Mouse (Mus musculus) midbrain, postnatal 0 days (tissue): ENCODE data around the gene B3gnt8. TPM values are rescaled to one million over a fixed set of nuclear protein-coding genes. Genes with fewer than 3 reads are reported as not detected.

ENCODE experiments used
- ATAC-seq: fragments of 200-750 bp; cut with Nextera tagmentation; 2 replicates; pipeline ENCODE4 v1.8.0; 2017; ENCODE audit warnings: moderate number of reproducible peaks, mild to moderate bottlenecking, moderate TSS enrichment, moderate library complexity; ENCODE audit not compliant: low FRiP score
- DNase-seq: peaks from one replicate; pipeline ENCODE4 v3.0.0-alpha.2; 2015; ENCODE audit warnings: low spot score
- H3K27ac ChIP-seq: fragments of 300-500 bp; sonication (generic); 2 replicates; pipeline ENCODE4 v1.5.1; 2014; ENCODE audit warnings: low read depth, mild to moderate bottlenecking, low read length, mixed read lengths
- H3K27me3 ChIP-seq: fragments of 300-500 bp; sonication (generic); 2 replicates; pipeline ENCODE4 v1.6.1; 2014; ENCODE audit warnings: low read length, control low read depth, mixed read lengths; ENCODE audit not compliant: insufficient read depth
- H3K36me3 ChIP-seq: fragments of 300-500 bp; sonication (generic); 2 replicates; pipeline ENCODE4 v1.6.1; 2014; ENCODE audit warnings: low read length, control low read depth, mixed read lengths; ENCODE audit not compliant: insufficient read depth
- H3K4me1 ChIP-seq: fragments of 300-500 bp; sonication (generic); 2 replicates; pipeline ENCODE4 v1.6.1; 2014; ENCODE audit warnings: mild to moderate bottlenecking, control low read depth, antibody characterized with exemption, low read length, mixed read lengths; ENCODE audit not compliant: insufficient read depth
- H3K4me2 ChIP-seq: fragments of 300-500 bp; sonication (generic); 2 replicates; pipeline ENCODE4 v1.6.1; 2014; ENCODE audit warnings: low read depth, mild to moderate bottlenecking, low read length, mixed read lengths; ENCODE audit not compliant: poor library complexity, severe bottlenecking
- H3K4me3 ChIP-seq: fragments of 300-500 bp; sonication (generic); 2 replicates; pipeline ENCODE4 v1.5.1; 2014; ENCODE audit warnings: low read depth, mild to moderate bottlenecking, low read length, moderate library complexity
- H3K9ac ChIP-seq: fragments of 300-500 bp; sonication (generic); replicated peaks from 2 replicates; pipeline ENCODE4 v1.6.1; 2014; ENCODE audit warnings: mild to moderate bottlenecking, low read length, moderate library complexity, mixed read lengths; ENCODE audit not compliant: poor library complexity, severe bottlenecking
- H3K9me3 ChIP-seq: fragments of 300-500 bp; sonication (generic); 2 replicates; pipeline ENCODE4 v1.6.1; 2016; ENCODE audit warnings: low read length, control low read depth
- CTCF ChIP-seq: IDR thresholded peaks from 2 replicates; pipeline ENCODE4 v1.5.1; 2016; ENCODE audit warnings: antibody characterized with exemption, mild to moderate bottlenecking
- WGBS: fragments of 180-500 bp; shearing (Covaris S2); extraction: QIAGEN DNeasy Blood & Tissue Kit; methylation state at CpG from one replicate; pipeline ENCODE4 v1.1.7; 2014; 5-methylcytosine and 5-hydroxymethylcytosine counted together
- polyA plus RNA-seq: library from polyadenylated mRNA; unstranded; fragments of >200 nt; fragmentation: Nextera tagmentation; extraction: Ambion mirVana; gene quantifications from 2 replicates; pipeline ENCODE4 v1.2.1, GENCODE M21; 2015
- total RNA-seq: library from RNA; depleted of rRNA; stranded (reverse); fragments of >200 nt; gene quantifications from 2 replicates; pipeline ENCODE4 v1.2.3, GENCODE M21; 2014; rRNA removed

Gene B3gnt8
- total and polyA plus RNA-seq, 2 experiments from 2014 or later, result 0.62 to 1.4 TPM

DNA sequence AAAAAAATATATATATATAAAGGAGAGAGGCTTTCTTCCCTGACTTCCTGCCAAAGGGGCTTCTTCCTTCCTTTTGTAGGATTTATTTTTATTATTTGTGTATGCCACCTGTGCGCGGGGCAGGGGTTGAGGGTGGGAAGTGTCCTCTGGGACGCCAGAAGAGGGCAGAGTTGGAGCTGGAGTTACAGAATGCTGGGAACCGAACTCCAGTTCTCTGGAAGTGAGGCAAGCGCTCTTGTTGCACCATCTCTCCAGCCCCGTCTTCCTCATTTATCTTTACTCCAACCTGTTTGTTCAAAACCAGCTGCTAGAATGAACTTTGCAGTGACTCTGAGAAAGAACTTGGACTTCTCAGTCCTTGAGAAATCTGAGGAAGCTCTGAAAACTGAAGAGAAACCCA lies 53.5 kb downstream of the B3gnt8 start:
- Histone ChIP-seq H3K27ac (peak overlapping the region; percentile 57), H3K9me3 (no peaks in the 10 kb centered on the region), H3K4me2 (peak overlapping the region; percentile 59), H3K27me3 (no peaks in the 10 kb centered on the region), H3K36me3 (no peaks in the 10 kb centered on the region), H3K9ac (no peak overlapping the region), H3K4me1 (no peaks in the 10 kb centered on the region; the same call in 1 of the 2 replicates), H3K4me3 (peak overlapping the region; percentile 43)
- no peak for ATAC-seq
- TF ChIP-seq CTCF, result peak; percentile 41
- no peak for DNase-seq
- 10% methylated on average over 6 of the region's 6 CpGs for WGBS

DNA sequence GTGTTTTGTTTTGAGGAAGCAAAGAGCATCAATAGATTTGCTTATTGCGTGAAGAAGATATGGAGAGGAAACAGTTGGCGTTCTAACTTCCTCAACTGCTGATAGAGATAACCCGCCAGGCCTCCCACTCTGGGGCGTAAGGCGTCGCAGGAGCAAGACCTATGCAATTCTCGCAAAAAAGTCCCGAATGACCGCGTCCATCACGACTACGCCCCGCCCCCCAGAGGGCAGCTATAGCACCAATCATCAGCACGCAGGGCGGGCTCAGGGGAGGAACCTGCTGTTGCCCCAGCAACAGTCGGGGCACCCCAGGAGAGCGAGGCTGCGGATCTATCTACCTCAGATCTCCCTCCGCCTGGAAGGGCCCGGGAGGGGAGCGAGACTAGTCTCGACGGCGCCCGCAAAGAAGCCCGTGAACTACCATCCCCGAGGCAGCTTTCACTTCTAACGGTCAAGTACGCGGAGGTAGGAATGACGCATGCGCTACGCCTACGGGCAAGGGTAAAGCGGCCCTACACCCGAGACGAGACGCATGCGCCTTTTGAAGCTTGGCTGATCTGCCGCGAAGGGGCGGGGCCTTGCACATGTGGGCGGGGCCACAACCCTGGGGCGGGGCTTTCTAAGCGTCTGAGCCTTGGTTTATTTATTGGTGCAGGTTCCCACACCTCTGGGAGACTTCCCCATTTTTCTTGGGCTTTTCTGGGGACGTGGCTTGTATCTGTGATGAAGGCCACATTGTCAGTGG lies 54.2 kb downstream of the B3gnt8 start, which contains the start of gene B9d2:
TSS of gene B9d2 (plus strand) at position 267 of the 745 bp plus-strand sequence.
- peak within 1 kb of the TSS; percentile 43 for H3K4me3 ChIP-seq
- H3K4me1 ChIP-seq, result no peaks in the 10 kb centered on the region; the same call in 1 of the 2 replicates
- TF ChIP-seq CTCF, result 0 out of 2 replicates have a peak, but pooled peaks have one; percentile 19
- H3K4me2 ChIP-seq, result peak within 1 kb of the TSS; percentile 59
- H3K27ac ChIP-seq, result peak within 1 kb of the TSS; percentile 85
- peak within 1 kb of the TSS; percentile 42 for H3K9ac ChIP-seq
- peak; percentile 96 for ATAC-seq
- DNase-seq, result peak; percentile 97
- no peaks in the 10 kb centered on the region for H3K27me3 ChIP-seq
- no peaks in the 10 kb centered on the region for H3K9me3 ChIP-seq
- no peaks in the 10 kb centered on the region for H3K36me3 ChIP-seq
- WGBS, result under 1% methylated on average over 46 of the region's 46 CpGs

DNA sequence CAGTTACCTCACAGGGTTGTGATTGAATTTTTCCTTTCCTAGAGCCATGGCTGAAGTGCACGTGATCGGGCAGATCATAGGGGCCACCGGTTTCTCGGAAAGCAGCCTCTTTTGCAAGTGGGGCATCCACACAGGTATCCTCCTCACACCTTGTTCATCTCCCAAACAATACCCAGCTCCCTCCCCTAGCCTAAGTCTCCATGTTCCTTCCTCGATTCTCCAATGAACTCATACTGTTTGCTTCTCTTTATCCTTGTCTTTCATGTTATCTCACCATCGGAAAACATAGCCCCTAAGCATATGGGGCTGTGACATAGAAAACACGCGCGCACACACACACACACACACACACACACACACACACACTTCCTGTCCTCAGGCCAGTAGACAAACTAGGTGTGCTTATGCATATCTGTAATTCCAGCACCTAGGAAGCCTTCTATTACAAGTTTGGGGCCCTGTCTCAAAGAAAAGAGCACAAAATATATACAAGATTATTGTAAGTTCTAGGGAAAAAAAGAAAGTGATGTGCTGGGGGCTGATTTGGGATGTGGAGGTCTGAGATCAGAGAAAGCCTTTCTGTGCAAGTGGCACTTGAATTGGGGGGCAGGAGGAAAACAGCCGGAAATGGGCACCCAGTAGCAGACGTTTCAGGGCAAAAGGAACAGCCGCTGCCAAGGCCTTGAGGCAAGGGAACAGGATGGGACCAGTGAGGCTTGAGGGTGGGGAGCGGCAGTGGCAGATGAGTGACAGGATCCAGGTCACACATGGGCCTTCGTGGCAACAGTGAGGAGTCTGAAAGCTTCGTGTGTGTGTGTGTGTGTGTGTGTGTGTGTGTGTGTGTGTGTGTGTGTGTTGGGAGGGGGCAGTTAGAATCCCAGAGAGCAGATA lies 55.1 kb downstream of the B3gnt8 start:
- 59% methylated on average over 15 of the region's 15 CpGs for WGBS
- no peaks in the 10 kb centered on the region; the same call in 1 of the 2 replicates for H3K4me1 ChIP-seq
- H3K36me3 ChIP-seq, result no peaks in the 10 kb centered on the region
- TF ChIP-seq CTCF, result no peak
- H3K9ac ChIP-seq, result peak overlapping the region; percentile 42
- DNase-seq, result no peak
- H3K4me3 ChIP-seq, result peak overlapping the region; percentile 43
- peak overlapping the region; percentile 59 for H3K4me2 ChIP-seq
- no peak; the same call in 1 of the 2 replicates for ATAC-seq
- peak overlapping the region; percentile 85 for H3K27ac ChIP-seq
- H3K9me3 ChIP-seq, result no peaks in the 10 kb centered on the region
- peaks cover 7% of the 10 kb centered on the region; the same call in 1 of the 2 replicates for H3K27me3 ChIP-seq

DNA sequence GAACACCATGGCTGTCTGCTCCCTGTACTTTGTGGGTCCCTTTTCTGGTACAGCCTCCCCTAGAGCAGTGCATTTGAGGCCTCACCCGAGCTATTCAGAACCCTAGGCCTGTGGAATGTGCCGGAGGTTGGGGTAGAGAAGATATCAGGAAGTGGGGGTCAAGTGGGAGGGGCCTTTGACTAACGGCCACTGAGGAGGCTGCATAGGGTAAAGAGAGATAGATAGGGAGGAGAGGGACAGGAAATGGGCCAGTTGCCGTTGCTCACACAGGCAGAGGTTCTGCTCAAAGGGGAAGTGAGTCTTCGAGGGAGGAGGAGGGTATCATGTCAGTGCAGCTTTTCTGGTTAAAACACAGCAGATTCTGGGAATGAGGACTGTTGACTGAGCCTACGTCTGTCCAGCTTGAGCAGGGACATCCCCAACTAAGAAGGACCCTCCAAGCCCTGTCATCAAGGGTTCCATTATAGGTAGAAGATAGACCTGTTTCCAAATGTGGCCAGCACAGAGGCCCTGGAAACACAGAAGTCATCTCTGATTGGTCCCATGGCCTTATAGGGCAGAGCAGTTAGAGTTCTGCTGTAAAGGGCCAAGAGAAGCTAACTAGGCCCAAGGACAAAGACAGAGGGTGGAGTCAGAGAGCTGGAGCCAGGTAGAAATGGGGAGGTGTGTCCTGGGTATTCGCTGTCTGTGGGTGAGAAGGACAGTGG lies 57.2 kb downstream of the B3gnt8 start:
- H3K9me3 ChIP-seq, result no peaks in the 10 kb centered on the region
- no peaks in the 10 kb centered on the region for H3K36me3 ChIP-seq
- no peak for ATAC-seq
- WGBS, result 81% methylated on average over 7 of the region's 7 CpGs
- no peak for TF ChIP-seq CTCF
- H3K4me1 ChIP-seq, result peaks cover 6% of the 10 kb centered on the region
- H3K9ac ChIP-seq, result no peak overlapping the region
- H3K4me2 ChIP-seq, result no peak overlapping the region
- H3K27me3 ChIP-seq, result peaks cover 26% of the 10 kb centered on the region
- no peak for DNase-seq
- H3K4me3 ChIP-seq, result no peak overlapping the region
- no peak overlapping the region for H3K27ac ChIP-seq

DNA sequence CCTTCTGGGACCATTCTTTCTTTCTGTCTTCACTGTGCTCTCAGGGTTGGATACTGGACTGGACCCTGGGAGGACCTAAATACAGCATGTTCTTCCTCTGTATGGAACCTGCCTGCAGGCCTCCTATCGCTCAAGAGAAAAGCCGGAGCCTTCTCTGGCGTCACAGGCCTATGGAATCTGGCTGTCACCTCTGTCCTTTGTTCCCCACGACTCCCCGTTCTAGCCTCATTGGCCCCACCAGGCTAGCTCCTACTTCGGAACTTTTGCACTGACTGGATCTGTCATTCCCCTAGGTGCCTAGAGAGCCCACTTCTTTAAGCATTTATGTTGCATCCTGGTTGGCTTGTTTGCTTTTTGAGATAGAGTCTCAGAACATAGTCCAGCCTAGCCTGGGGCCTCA lies 58.2 kb downstream of the B3gnt8 start:
- no peaks in the 10 kb centered on the region for H3K9me3 ChIP-seq
- no peak for TF ChIP-seq CTCF
- DNase-seq (no peak), ATAC-seq (no peak)
- H3K27me3 ChIP-seq, result peaks cover 30% of the 10 kb centered on the region
- H3K36me3 ChIP-seq, result no peaks in the 10 kb centered on the region
- H3K9ac ChIP-seq, result no peak overlapping the region
- H3K27ac ChIP-seq, result no peak overlapping the region
- H3K4me2 ChIP-seq, result no peak overlapping the region
- H3K4me3 ChIP-seq, result no peak overlapping the region
- peaks cover 6% of the 10 kb centered on the region for H3K4me1 ChIP-seq
- 87% methylated on average over 6 of the region's 6 CpGs for WGBS

Other genes starting within 250 kb of the B3gnt8 start
- 10.6 and 11.6 TPM in 2 replicates for gene Lipe, start 227.9 kb upstream of the B3gnt8 start, total RNA-seq
- 6.9 and 7.6 TPM in 2 replicates for gene Lipe, start 227.9 kb upstream of the B3gnt8 start, polyA plus RNA-seq
- not detected in 2 replicates for gene Cxcl17, start 213.8 kb upstream of the B3gnt8 start, total RNA-seq
- gene Cxcl17, start 213.8 kb upstream of the B3gnt8 start, polyA plus RNA-seq, result 0.38 and 0.57 TPM in 2 replicates
- gene Ceacam1, start 149.1 kb upstream of the B3gnt8 start, total RNA-seq, result 1.4 and 2.9 TPM in 2 replicates
- gene Ceacam1, start 149.1 kb upstream of the B3gnt8 start, polyA plus RNA-seq, result 0.84 and 0.94 TPM in 2 replicates
- gene Ceacam2, start 86.8 kb upstream of the B3gnt8 start, total RNA-seq, result not detected in 2 replicates
- not detected in 2 replicates for gene Ceacam2, start 86.8 kb upstream of the B3gnt8 start, polyA plus RNA-seq
- not detected in 2 replicates for gene Erich4, start 10.8 kb upstream of the B3gnt8 start, total RNA-seq
- gene Erich4, start 10.8 kb upstream of the B3gnt8 start, polyA plus RNA-seq, result not detected in 2 replicates
- 54.3 and 58.1 TPM in 2 replicates for gene Dmac2, start 7.2 kb upstream of the B3gnt8 start, total RNA-seq
- gene Dmac2, start 7.2 kb upstream of the B3gnt8 start, polyA plus RNA-seq, result 47.5 and 50.6 TPM in 2 replicates
- gene Bckdha, start 32.3 kb downstream of the B3gnt8 start, total RNA-seq, result 64.9 and 78.2 TPM in 2 replicates
- gene Bckdha, start 32.3 kb downstream of the B3gnt8 start, polyA plus RNA-seq, result 40.7 and 50.9 TPM in 2 replicates
- gene Exosc5, start 32.5 kb downstream of the B3gnt8 start, total RNA-seq, result 19.7 and 29.4 TPM in 2 replicates
- 27.3 and 29.5 TPM in 2 replicates for gene Exosc5, start 32.5 kb downstream of the B3gnt8 start, polyA plus RNA-seq
- 60.8 and 94.4 TPM in 2 replicates for gene Tmem91, start 48.5 kb downstream of the B3gnt8 start, total RNA-seq
- 186 and 200 TPM in 2 replicates for gene Tmem91, start 48.5 kb downstream of the B3gnt8 start, polyA plus RNA-seq
- 22.8 and 32.1 TPM in 2 replicates for gene B9d2, start 54.1 kb downstream of the B3gnt8 start, total RNA-seq
- gene B9d2, start 54.1 kb downstream of the B3gnt8 start, polyA plus RNA-seq, result 58.2 and 67.2 TPM in 2 replicates
- gene Tgfb1, start 60.3 kb downstream of the B3gnt8 start, total RNA-seq, result 2.2 and 2.5 TPM in 2 replicates
- gene Tgfb1, start 60.3 kb downstream of the B3gnt8 start, polyA plus RNA-seq, result 0.53 and 0.88 TPM in 2 replicates
- gene Ccdc97, start 92.4 kb downstream of the B3gnt8 start, total RNA-seq, result 27.0 and 38.3 TPM in 2 replicates
- 29.1 and 34.4 TPM in 2 replicates for gene Ccdc97, start 92.4 kb downstream of the B3gnt8 start, polyA plus RNA-seq
- 117 and 126 TPM in 2 replicates for gene Hnrnpul1, start 128.1 kb downstream of the B3gnt8 start, total RNA-seq
- 41.8 and 47.8 TPM in 2 replicates for gene Hnrnpul1, start 128.1 kb downstream of the B3gnt8 start, polyA plus RNA-seq
- 22.2 and 28.1 TPM in 2 replicates for gene Axl, start 162.1 kb downstream of the B3gnt8 start, total RNA-seq
- 16.5 and 20.7 TPM in 2 replicates for gene Axl, start 162.1 kb downstream of the B3gnt8 start, polyA plus RNA-seq
- 3.0 and 4.8 TPM in 2 replicates for gene Cyp2s1, start 190.3 kb downstream of the B3gnt8 start, total RNA-seq
- gene Cyp2s1, start 190.3 kb downstream of the B3gnt8 start, polyA plus RNA-seq, result 2.5 and 3.4 TPM in 2 replicates